Mouse (Mus musculus): ENCODE results near the gene 2010111I01Rik. TPM values are rescaled to one million over a fixed set of nuclear protein-coding genes. Genes with fewer than 3 reads are reported as not detected.
A peak's percentile ranks its signal among the peaks of the same experiment; 100 is the strongest.

2010111I01Rik gene
- polyA plus RNA-seq, 1 experiment from 2014 or later = 250 TPM

GRCm38 (mm10) chr13:63156264-63156663, 191.6 kb downstream of the 2010111I01Rik start:
- no peaks in the 10 kb centered on the region for H3K9me3 ChIP-seq
- H3K4me1 ChIP-seq = peaks cover 35% of the 10 kb centered on the region
- peak overlapping the region; percentile 11; the same call in 1 of the 2 replicates for H3K4me2 ChIP-seq (replicated peaks)
- H3K9ac ChIP-seq = no peak overlapping the region
- no peaks in the 10 kb centered on the region for H3K36me3 ChIP-seq
- H3K27ac ChIP-seq = peak overlapping the region; percentile 85
- no peaks in the 10 kb centered on the region for H3K27me3 ChIP-seq
- 38% methylated on average over 10 of the region's 10 CpGs for WGBS
- no peak overlapping the region for H3K4me3 ChIP-seq
- peak; percentile 55 for ATAC-seq (ENCODE audit: low FRiP score, low read depth)

- 25% methylated on average over 11 of the region's 11 CpGs for WGBS
- Histone ChIP-seq H3K27me3 (no peaks in the 10 kb centered on the region), H3K27ac (peak overlapping the region; percentile 96), H3K4me3 (peak overlapping the region; percentile 14; the same call in 1 of the 2 replicates), H3K9ac (peak overlapping the region; percentile 45), H3K4me2 (replicated peaks) (peak overlapping the region; percentile 48), H3K36me3 (no peaks in the 10 kb centered on the region), H3K4me1 (peaks cover 55% of the 10 kb centered on the region), H3K9me3 (0 out of 2 replicates have a peak, but pooled peaks cover 6% of the 10 kb centered on the region)
- peak; percentile 71 for ATAC-seq (ENCODE audit: low FRiP score, low read depth)
Observed at GRCm38 (mm10) chr13:63170282-63171073, 205.8 kb downstream of the 2010111I01Rik start.

GRCm38 (mm10) chr13:63171347-63172096, 206.8 kb downstream of the 2010111I01Rik start:
- H3K9ac ChIP-seq = no peak overlapping the region
- no peaks in the 10 kb centered on the region for H3K27me3 ChIP-seq
- H3K4me2 ChIP-seq (replicated peaks) = peak overlapping the region; percentile 41
- peaks cover 61% of the 10 kb centered on the region for H3K4me1 ChIP-seq
- 0 out of 2 replicates have a peak, but pooled peaks cover under 1% of the 10 kb centered on the region for H3K9me3 ChIP-seq
- no peaks in the 10 kb centered on the region for H3K36me3 ChIP-seq
- WGBS = 18% methylated on average over 13 of the region's 13 CpGs
- peak; percentile 42; the same call in 1 of the 2 replicates for ATAC-seq (ENCODE audit: low FRiP score, low read depth)
- H3K4me3 ChIP-seq = no peak overlapping the region
- peak overlapping the region; percentile 96 for H3K27ac ChIP-seq

GRCm38 (mm10) chr13:63172097-63172445, 207.4 kb downstream of the 2010111I01Rik start:
- Histone ChIP-seq H3K27me3 (no peaks in the 10 kb centered on the region), H3K36me3 (no peaks in the 10 kb centered on the region), H3K9ac (no peak overlapping the region), H3K4me1 (peaks cover 65% of the 10 kb centered on the region), H3K4me2 (replicated peaks) (peak overlapping the region; percentile 41), H3K4me3 (no peak overlapping the region), H3K27ac (peak overlapping the region; percentile 96), H3K9me3 (no peaks in the 10 kb centered on the region)
- WGBS = 68% methylated on average over 3 of the region's 3 CpGs
- no peak for ATAC-seq (ENCODE audit: low FRiP score, low read depth)

- H3K4me2 ChIP-seq (replicated peaks) = no peak overlapping the region
- no peak overlapping the region for H3K4me3 ChIP-seq
- H3K4me1 ChIP-seq = peaks cover 61% of the 10 kb centered on the region
- no peaks in the 10 kb centered on the region for H3K27me3 ChIP-seq
- no peak for ATAC-seq (ENCODE audit: low FRiP score, low read depth)
- no peaks in the 10 kb centered on the region for H3K36me3 ChIP-seq
- no peak overlapping the region for H3K27ac ChIP-seq
- no peaks in the 10 kb centered on the region for H3K9me3 ChIP-seq
- 60% methylated on average over 6 of the region's 6 CpGs for WGBS
- H3K9ac ChIP-seq = no peak overlapping the region
Observed at GRCm38 (mm10) chr13:63174252-63175020, 209.7 kb downstream of the 2010111I01Rik start.

- Histone ChIP-seq H3K36me3 (no peaks in the 10 kb centered on the region), H3K4me2 (replicated peaks) (no peak overlapping the region), H3K4me3 (no peak overlapping the region), H3K27me3 (no peaks in the 10 kb centered on the region), H3K4me1 (peaks cover 46% of the 10 kb centered on the region), H3K9ac (no peak overlapping the region), H3K9me3 (no peaks in the 10 kb centered on the region), H3K27ac (no peak overlapping the region)
- ATAC-seq (ENCODE audit: low FRiP score, low read depth) = no peak
- 77% methylated on average over 4 of the region's 4 CpGs for WGBS
Observed at GRCm38 (mm10) chr13:63176131-63176530, 211.4 kb downstream of the 2010111I01Rik start.

GRCm38 (mm10) chr13:63177232-63177631, 212.5 kb downstream of the 2010111I01Rik start:
- WGBS = 89% methylated on average over 4 of the region's 4 CpGs
- no peak overlapping the region for H3K27ac ChIP-seq
- ATAC-seq (ENCODE audit: low FRiP score, low read depth) = no peak
- no peak overlapping the region for H3K4me2 ChIP-seq (replicated peaks)
- no peaks in the 10 kb centered on the region for H3K36me3 ChIP-seq
- no peaks in the 10 kb centered on the region for H3K9me3 ChIP-seq
- H3K27me3 ChIP-seq = no peaks in the 10 kb centered on the region
- peaks cover 34% of the 10 kb centered on the region for H3K4me1 ChIP-seq
- no peak overlapping the region for H3K9ac ChIP-seq
- no peak overlapping the region for H3K4me3 ChIP-seq

- Histone ChIP-seq H3K36me3 (no peaks in the 10 kb centered on the region), H3K27me3 (no peaks in the 10 kb centered on the region), H3K4me3 (no peak overlapping the region), H3K27ac (no peak overlapping the region), H3K9ac (no peak overlapping the region), H3K4me2 (replicated peaks) (no peak overlapping the region), H3K4me1 (peaks cover 10% of the 10 kb centered on the region), H3K9me3 (no peaks in the 10 kb centered on the region)
- no peak for ATAC-seq (ENCODE audit: low FRiP score, low read depth)
- WGBS = 86% methylated on average over 4 of the region's 4 CpGs
Observed at GRCm38 (mm10) chr13:63180641-63181235, 216.0 kb downstream of the 2010111I01Rik start.

- Histone ChIP-seq H3K4me2 (replicated peaks) (no peak overlapping the region), H3K4me3 (no peak overlapping the region), H3K36me3 (no peaks in the 10 kb centered on the region), H3K27me3 (no peaks in the 10 kb centered on the region), H3K9me3 (no peaks in the 10 kb centered on the region), H3K27ac (no peak overlapping the region), H3K4me1 (peaks cover 45% of the 10 kb centered on the region), H3K9ac (no peak overlapping the region)
- no peak for ATAC-seq (ENCODE audit: low FRiP score, low read depth)
- WGBS = 86% methylated on average over 6 of the region's 6 CpGs
Observed at GRCm38 (mm10) chr13:63184946-63185345, 220.3 kb downstream of the 2010111I01Rik start.

- H3K4me3 ChIP-seq = no peak overlapping the region
- 81% methylated on average over 4 of the region's 4 CpGs for WGBS
- H3K4me2 ChIP-seq (replicated peaks) = no peak overlapping the region
- H3K27ac ChIP-seq = peak overlapping the region; percentile 94; the same call in 1 of the 2 replicates
- H3K9me3 ChIP-seq = no peaks in the 10 kb centered on the region
- H3K36me3 ChIP-seq = no peaks in the 10 kb centered on the region
- no peak overlapping the region for H3K9ac ChIP-seq
- H3K27me3 ChIP-seq = no peaks in the 10 kb centered on the region
- H3K4me1 ChIP-seq = peaks cover 58% of the 10 kb centered on the region
- ATAC-seq (ENCODE audit: low FRiP score, low read depth) = no peak
Observed at GRCm38 (mm10) chr13:63186217-63186616, 221.5 kb downstream of the 2010111I01Rik start.

- Histone ChIP-seq H3K4me1 (peaks cover 62% of the 10 kb centered on the region), H3K36me3 (no peaks in the 10 kb centered on the region), H3K27me3 (no peaks in the 10 kb centered on the region), H3K27ac (peak overlapping the region; percentile 94), H3K9me3 (no peaks in the 10 kb centered on the region), H3K4me3 (no peak overlapping the region), H3K9ac (no peak overlapping the region), H3K4me2 (replicated peaks) (0 out of 2 replicates have a peak overlapping the region, but pooled peaks have one; percentile 35)
- no peak for ATAC-seq (ENCODE audit: low FRiP score, low read depth)
- WGBS = 50% methylated on average over 1 of the region's 1 CpGs
Observed at GRCm38 (mm10) chr13:63186642-63187041, 221.9 kb downstream of the 2010111I01Rik start.

Measured in limb, embryonic 13.5 days (tissue).